Mouse (Mus musculus) kidney, embryonic 14.5 days (tissue): ENCODE measurements around the gene Cryba1. TPM values are rescaled to one million over a fixed set of nuclear protein-coding genes. Genes with fewer than 3 reads are reported as not detected.
A peak's percentile ranks its signal among the peaks of the same experiment; 100 is the strongest.

ENCODE experiments used
- ATAC-seq: fragments of 200-750 bp; cut with Nextera tagmentation; 2 replicates; pipeline ENCODE4 v1.8.0; 2017; ENCODE audit warnings: moderate number of reproducible peaks, mild to moderate bottlenecking, moderate TSS enrichment, moderate library complexity; ENCODE audit not compliant: low FRiP score, low TSS enrichment
- H3K27ac ChIP-seq: fragments of 300-500 bp; sonication (generic); 2 replicates; pipeline ENCODE4 v1.5.1; 2014; ENCODE audit warnings: low read depth, mild to moderate bottlenecking, low read length, moderate library complexity, mixed read lengths
- H3K27me3 ChIP-seq: fragments of 300-500 bp; sonication (generic); 2 replicates; pipeline ENCODE4 v1.6.1; 2014; ENCODE audit warnings: mild to moderate bottlenecking, low read length; ENCODE audit not compliant: control insufficient read depth, insufficient read depth
- H3K36me3 ChIP-seq: fragments of 300-500 bp; sonication (generic); 2 replicates; pipeline ENCODE4 v1.6.1; 2014; ENCODE audit warnings: low read length, mixed read lengths; ENCODE audit not compliant: control insufficient read depth, insufficient read depth
- H3K4me1 ChIP-seq: fragments of 300-500 bp; sonication (generic); 2 replicates; pipeline ENCODE4 v1.6.1; 2014; ENCODE audit warnings: low read length, mixed read lengths; ENCODE audit not compliant: control insufficient read depth, insufficient read depth
- H3K4me2 ChIP-seq: fragments of 300-500 bp; sonication (generic); replicated peaks from 2 replicates; pipeline ENCODE4 v1.6.1; 2014; ENCODE audit warnings: low read depth, mild to moderate bottlenecking, low read length
- H3K4me3 ChIP-seq: fragments of 300-500 bp; sonication (generic); 2 replicates; pipeline ENCODE4 v1.5.1; 2014; ENCODE audit warnings: mild to moderate bottlenecking, low read length
- H3K9ac ChIP-seq: fragments of 300-500 bp; sonication (generic); 2 replicates; pipeline ENCODE4 v1.6.1; 2014; ENCODE audit warnings: low read depth, mild to moderate bottlenecking, low read length, moderate library complexity
- H3K9me3 ChIP-seq: fragments of 300-500 bp; sonication (generic); 2 replicates; pipeline ENCODE4 v1.6.1; 2016; ENCODE audit warnings: low read length; ENCODE audit not compliant: control insufficient read depth
- WGBS: fragments of 180-500 bp; shearing (Covaris S2); extraction: QIAGEN DNeasy Blood & Tissue Kit; methylation state at CpG from one replicate; pipeline ENCODE4 v1.1.7; 2014; 5-methylcytosine and 5-hydroxymethylcytosine counted together
- polyA plus RNA-seq: library from polyadenylated mRNA; unstranded; fragments of >200 nt; fragmentation: Nextera tagmentation; extraction: Ambion mirVana; gene quantifications from 2 replicates; pipeline ENCODE4 v1.2.1, GENCODE M21; 2014

The Cryba1 gene
- polyA plus RNA-seq, result not detected in 2 replicates

DNA sequence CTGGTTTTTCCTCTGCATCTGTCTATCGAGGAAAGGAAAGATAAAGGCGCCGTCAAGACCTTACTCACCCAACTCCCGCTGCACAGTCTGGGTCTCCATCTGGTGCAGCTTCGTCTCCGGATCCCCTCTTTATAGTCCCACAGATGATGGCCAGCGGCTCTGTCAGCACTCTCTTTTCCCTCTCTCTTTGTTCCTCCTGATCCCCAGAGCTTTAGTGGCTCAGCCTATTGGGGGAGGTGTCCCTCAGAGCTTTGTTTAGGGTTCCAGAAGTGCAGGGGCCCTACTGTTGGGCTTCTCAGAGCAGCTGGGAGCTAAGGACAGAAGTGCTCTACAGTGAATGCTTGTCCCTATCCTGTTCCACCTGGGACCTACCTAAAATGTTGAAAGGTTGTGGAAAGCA lies at the start of gene Cryba1:
Cryba1 (minus strand) TSS at position 101 of the 400 bp plus-strand sequence.
- 59% methylated on average over 7 of the region's 7 CpGs for WGBS
- Histone ChIP-seq H3K4me3 (no peak within 1 kb of the TSS), H3K4me2 (no peak within 1 kb of the TSS), H3K27ac (no peak within 1 kb of the TSS), H3K9me3 (no peaks in the 10 kb centered on the region), H3K4me1 (no peaks in the 10 kb centered on the region), H3K36me3 (no peaks in the 10 kb centered on the region), H3K27me3 (no peaks in the 10 kb centered on the region), H3K9ac (no peak within 1 kb of the TSS)
- no peak for ATAC-seq

DNA sequence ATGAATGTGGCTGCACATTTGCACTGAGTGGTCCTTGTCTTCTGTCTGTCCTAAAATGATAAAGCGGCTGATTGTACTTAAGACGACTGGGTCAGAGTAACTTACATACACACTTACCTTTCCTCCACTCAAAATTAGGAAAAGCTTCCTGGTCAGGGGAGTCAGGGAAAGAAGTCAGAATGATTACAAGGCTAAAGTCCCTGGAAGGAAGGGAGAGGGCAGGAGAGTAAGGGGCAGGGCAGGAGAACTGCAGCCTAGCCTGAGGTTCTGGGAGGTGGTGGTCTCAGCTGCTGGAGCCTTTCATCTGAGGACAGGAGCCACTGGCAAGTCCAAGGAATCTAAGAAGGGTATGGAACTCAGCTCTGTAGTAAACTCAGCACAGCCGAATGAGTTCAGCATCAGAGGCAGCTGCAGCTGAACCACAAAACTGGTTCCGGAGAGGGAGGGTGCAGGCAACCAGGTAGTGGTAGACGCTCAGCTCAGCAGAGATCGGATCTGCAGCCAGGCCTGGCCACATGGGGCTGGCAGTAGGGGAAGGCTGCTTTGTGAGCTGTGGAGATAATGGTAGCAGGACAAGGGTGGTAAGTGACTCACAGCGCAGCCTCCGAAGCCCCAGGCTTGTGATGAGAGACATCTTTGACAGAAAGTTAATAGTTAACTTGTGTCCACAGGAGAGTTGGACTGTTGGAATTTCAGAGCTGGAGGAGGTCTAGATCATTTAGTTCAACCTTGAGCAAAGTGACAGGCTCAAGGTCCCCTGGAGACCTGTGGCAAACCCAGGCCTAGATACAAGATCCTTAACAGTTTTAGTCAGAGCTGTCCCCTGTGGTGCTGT lies 47.0 kb upstream of the Cryba1 start:
- H3K4me3 ChIP-seq, result no peak overlapping the region
- no peak overlapping the region for H3K9ac ChIP-seq
- H3K36me3 ChIP-seq, result no peaks in the 10 kb centered on the region
- peak overlapping the region; percentile 80 for H3K27ac ChIP-seq
- peaks cover 20% of the 10 kb centered on the region for H3K4me1 ChIP-seq
- 54% methylated on average over 8 of the region's 8 CpGs for whole genome bisulfite sequencing
- no peaks in the 10 kb centered on the region for H3K9me3 ChIP-seq
- peak; percentile 46; the same call in 1 of the 2 replicates for ATAC-seq
- no peaks in the 10 kb centered on the region for H3K27me3 ChIP-seq
- no peak overlapping the region; the same call in 1 of the 2 replicates for H3K4me2 ChIP-seq

DNA sequence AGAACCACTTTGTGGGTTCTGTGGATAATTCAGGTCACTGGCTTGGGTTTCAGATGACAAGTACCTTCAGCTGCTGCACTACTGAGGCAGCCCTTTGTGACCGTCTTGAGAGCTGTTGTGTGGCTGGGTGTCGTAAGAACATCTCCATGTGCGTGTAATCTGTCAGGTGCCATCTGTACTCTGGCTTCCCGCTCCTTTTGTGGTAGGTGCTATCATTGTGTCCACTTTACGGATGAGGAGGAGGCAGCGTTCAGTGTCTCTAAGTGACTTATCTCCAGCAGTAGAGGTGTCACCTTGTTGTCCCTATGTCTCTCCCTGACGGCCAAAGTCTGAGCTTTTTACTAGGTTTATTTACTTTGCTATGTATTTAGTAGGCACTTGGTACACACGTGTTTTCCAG lies 45.3 kb upstream of the Cryba1 start:
- Histone ChIP-seq H3K36me3 (no peaks in the 10 kb centered on the region), H3K9ac (no peak overlapping the region), H3K4me2 (no peak overlapping the region), H3K27ac (no peak overlapping the region), H3K27me3 (no peaks in the 10 kb centered on the region), H3K4me1 (peaks cover 34% of the 10 kb centered on the region), H3K4me3 (no peak overlapping the region), H3K9me3 (no peaks in the 10 kb centered on the region)
- no peak for ATAC-seq
- WGBS, result 72% methylated on average over 8 of the region's 8 CpGs

DNA sequence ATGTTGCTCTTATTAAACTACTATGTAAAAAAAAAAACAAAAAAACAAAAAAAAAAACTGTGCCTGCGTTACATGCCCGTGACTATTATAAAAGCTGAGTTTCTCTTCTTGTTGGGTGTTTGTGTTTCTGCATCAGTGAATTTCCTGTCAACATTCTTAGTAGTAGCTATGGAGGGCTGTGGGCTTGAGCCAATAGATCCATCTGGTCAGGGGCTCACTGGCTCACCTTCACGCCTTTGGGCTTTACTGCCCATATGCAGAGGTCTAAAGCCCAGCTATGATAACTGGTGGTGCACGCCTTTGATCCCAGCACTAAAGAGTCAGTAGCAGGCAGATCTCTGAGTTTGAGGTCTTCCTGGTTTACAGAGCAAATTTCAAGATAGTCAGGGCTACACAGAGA lies 44.4 kb upstream of the Cryba1 start:
- Histone ChIP-seq H3K9ac (no peak overlapping the region), H3K4me2 (no peak overlapping the region), H3K36me3 (no peaks in the 10 kb centered on the region), H3K4me3 (no peak overlapping the region), H3K27me3 (no peaks in the 10 kb centered on the region), H3K4me1 (peaks cover 42% of the 10 kb centered on the region), H3K9me3 (no peaks in the 10 kb centered on the region), H3K27ac (no peak overlapping the region)
- ATAC-seq, result no peak
- WGBS, result 64% methylated on average over 4 of the region's 4 CpGs

DNA sequence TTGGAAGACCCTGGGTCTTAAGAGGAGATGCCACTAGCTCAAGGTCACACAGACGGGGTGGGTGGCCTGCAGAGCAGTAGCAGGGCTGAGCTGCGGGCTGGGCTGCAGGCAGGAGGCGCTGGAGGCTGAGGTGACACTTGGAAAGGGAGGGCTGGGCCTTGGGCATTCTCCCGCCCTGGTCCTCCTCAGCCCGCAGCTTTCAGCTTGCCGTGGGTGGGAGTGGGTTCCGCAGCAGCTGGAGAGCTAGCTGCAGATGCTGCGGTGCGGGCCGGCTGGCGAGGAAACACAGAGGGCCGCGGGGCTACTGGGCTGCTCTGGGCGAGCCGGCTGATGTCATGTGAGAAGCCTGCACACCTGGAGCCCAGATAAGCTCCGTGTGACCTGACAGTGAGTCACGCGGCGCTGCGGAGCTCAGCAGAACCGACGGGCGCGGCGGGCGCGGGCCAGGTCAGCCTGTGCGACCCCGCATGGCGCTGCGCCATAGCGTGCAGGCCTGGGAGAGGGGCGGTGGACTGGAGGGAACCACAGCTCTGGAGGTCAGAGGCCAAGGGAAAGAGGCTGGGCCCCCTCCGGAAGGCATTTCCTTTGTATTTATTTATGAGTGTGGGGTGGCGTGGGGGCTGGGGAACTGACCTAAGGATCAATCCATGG lies 41.4 kb upstream of the Cryba1 start:
- Histone ChIP-seq H3K27me3 (no peaks in the 10 kb centered on the region), H3K9me3 (no peaks in the 10 kb centered on the region), H3K4me2 (peak overlapping the region; percentile 87), H3K4me3 (peak overlapping the region; percentile 42), H3K27ac (peak overlapping the region; percentile 78), H3K36me3 (no peaks in the 10 kb centered on the region), H3K4me1 (peaks cover 41% of the 10 kb centered on the region), H3K9ac (peak overlapping the region; percentile 57)
- ATAC-seq, result peak; percentile 53
- WGBS, result 2% methylated on average over 34 of the region's 35 CpGs

DNA sequence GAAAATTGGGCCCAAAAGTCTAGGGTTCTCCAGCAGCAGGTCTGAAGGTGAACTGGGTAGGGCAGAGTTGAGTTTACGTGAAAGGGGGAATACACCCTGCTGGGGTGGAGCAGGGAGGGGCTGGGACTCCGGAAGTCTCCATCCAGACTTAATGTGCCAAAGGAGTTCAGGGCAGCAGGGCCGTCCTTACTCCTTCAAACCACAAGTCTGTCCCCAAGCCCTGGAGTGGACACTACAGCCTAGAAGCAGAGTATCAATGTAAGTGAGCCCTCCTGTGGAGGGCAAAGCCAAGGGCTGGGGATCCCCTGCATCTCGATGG lies 40.3 kb upstream of the Cryba1 start:
- Histone ChIP-seq H3K9me3 (no peaks in the 10 kb centered on the region), H3K4me3 (no peak overlapping the region), H3K4me1 (peaks cover 41% of the 10 kb centered on the region), H3K36me3 (no peaks in the 10 kb centered on the region), H3K27me3 (no peaks in the 10 kb centered on the region), H3K4me2 (peak overlapping the region; percentile 87; the same call in 1 of the 2 replicates), H3K27ac (peak overlapping the region; percentile 78; the same call in 1 of the 2 replicates), H3K9ac (peak overlapping the region; percentile 12; the same call in 1 of the 2 replicates)
- 44% methylated on average over 4 of the region's 4 CpGs for WGBS
- no peak for ATAC-seq

DNA sequence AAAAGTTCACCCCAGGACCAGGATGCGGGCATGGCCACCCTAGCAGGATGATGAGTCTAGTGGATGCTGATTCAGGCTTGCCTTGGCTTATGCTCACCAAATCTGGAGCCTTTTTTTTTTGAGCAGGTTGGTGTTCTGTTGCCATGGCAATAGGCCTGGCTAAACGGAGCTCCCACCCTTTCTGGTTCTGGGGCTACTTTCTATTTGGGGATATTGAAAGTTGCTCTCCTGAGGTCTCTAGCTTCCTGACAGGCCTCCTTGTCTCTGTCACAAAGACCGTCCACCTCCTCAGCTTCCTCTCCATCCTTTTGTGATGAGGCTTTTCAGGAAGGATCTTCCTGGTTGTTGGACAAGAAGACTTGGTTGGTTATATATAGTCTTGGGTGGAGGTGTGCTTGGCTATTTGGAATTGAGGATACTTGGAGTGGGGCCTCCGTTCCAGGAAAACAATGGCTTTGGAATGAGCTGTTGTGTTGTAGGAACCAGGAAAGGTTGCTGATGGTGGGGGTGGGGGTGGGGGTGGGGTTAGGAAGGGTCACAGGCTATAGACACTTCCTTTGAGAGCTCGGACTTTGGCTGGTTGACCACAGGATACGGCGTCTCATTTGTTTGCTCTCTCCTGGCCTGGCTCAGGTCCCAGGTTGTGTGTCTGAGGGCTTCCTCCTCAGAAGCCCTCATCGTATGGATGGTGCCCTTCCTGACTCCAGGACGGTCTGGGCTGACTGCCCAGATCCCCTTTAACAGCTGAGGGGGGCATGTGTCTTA lies 39.8 kb upstream of the Cryba1 start:
- Histone ChIP-seq H3K9ac (no peak overlapping the region), H3K4me1 (peaks cover 41% of the 10 kb centered on the region), H3K27me3 (no peaks in the 10 kb centered on the region), H3K27ac (peak overlapping the region; percentile 78; the same call in 1 of the 2 replicates), H3K36me3 (no peaks in the 10 kb centered on the region), H3K4me2 (peak overlapping the region; percentile 87), H3K4me3 (peak overlapping the region; percentile 86; the same call in 1 of the 2 replicates), H3K9me3 (no peaks in the 10 kb centered on the region)
- 47% methylated on average over 9 of the region's 9 CpGs for WGBS
- no peak for ATAC-seq

DNA sequence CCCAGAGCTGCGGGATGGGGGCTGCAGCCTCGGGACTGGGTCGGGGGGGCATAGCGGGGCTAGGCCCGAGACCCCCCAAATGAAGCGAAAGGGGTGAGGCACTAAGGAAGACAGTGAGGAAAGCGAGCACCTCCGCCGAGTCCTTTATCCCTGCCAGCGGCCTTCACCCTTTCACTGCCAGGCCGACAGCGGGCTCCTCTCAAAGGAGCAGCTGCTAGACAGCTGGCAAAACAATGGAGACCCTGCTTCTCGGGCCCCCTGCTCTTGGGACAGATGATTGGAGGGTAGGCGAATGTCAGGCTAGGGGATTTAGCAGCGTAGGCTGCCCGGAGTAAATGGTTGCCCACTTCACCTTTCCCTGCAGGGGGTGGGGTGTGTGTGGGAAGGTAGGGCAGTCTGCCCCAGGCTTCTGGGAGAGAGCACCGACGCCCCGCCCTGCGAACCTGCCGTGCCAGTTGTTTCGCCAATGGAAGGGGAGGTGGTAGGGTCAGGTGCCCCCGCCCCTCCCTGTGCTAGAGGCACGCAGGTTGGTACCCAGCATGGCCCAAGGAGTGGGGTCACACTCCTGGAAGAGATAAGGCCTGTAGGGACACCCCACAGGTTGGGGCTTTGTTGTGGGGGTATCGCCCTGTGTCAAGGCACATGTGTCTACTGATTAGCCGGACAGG lies 38.7 kb upstream of the Cryba1 start:
- Histone ChIP-seq H3K27ac (peak overlapping the region; percentile 77), H3K9ac (peak overlapping the region; percentile 87), H3K4me3 (peak overlapping the region; percentile 86), H3K9me3 (no peaks in the 10 kb centered on the region; the same call in 1 of the 2 replicates), H3K4me1 (peaks cover 35% of the 10 kb centered on the region), H3K36me3 (no peaks in the 10 kb centered on the region), H3K4me2 (peak overlapping the region; percentile 87), H3K27me3 (no peaks in the 10 kb centered on the region)
- 6% methylated on average over 21 of the region's 26 CpGs for WGBS
- ATAC-seq, result peak; percentile 28; the same call in 1 of the 2 replicates
